Mouse (Mus musculus): ENCODE results near the gene Rrp1. TPM values are rescaled to one million over a fixed set of nuclear protein-coding genes. Genes with fewer than 3 reads are reported as not detected.

The Rrp1 gene
- polyA plus RNA-seq, 1 experiment: 360 TPM

DNA sequence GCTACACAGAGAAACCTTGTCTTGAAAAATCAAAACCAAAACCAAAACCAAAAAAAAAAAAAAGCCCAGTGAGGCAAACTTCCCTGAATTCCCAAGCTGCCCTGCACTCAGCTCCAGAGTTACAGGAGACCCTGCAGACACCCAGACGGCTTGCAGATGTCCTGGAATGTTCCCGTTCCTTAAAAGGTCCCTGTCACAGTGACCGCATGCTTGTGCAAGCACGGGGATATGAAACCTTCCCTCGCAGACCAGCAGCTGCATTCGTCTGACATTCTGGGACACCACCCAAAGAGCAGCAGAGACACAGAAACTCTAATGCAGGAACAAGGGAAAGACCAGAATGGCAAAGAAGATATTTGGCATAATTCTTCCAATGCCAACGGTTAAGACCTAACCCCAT is 27.1 kb upstream of the Rrp1 start:
- TF ChIP-seq CTCF (IDR thresholded peaks at IDR 0.05; ENCODE audit: control insufficient read depth, insufficient read depth, insufficient replicate concordance, low read depth, low read length) (no peak), POLR2A (IDR thresholded peaks at IDR 0.05; ENCODE audit: control insufficient read depth, low read depth, low read length) (no peak)
- Histone ChIP-seq H3K27me3 (ENCODE audit: control insufficient read depth, insufficient read depth, low read length) (no peaks in the 10 kb centered on the region), H3K4me3 (ENCODE audit: control insufficient read depth, low read depth, low read length) (no peak overlapping the region), H3K36me3 (ENCODE audit: control insufficient read depth, insufficient read depth, low read length) (no peaks in the 10 kb centered on the region), H3K27ac (ENCODE audit: control insufficient read depth, insufficient read depth, low read depth, low read length) (no peak overlapping the region), H3K4me1 (ENCODE audit: control insufficient read depth, insufficient read depth, low read length) (0 out of 2 replicates have a peak, but pooled peaks cover 2% of the 10 kb centered on the region)

DNA sequence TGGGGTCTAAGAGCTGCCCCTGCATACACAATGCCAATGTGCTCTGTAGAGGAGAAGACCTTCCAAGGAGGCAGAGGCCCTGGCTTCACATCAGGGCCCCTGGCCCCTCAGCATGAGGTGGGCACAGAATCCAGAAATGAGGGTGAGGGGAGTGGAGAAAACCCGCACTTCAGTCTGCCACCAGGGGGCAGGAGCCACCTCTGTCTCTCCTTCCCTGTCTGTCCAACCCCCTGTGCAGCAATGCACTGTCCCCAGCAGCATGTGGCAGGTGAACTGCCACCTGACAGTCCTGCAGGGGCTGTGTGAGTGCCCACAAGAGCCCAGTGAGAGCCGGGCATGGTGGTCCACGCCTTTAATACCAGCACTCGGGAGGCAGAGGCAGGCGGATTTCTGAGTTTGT is 26.7 kb upstream of the Rrp1 start:
- Histone ChIP-seq H3K4me1 (ENCODE audit: control insufficient read depth, insufficient read depth, low read length) (0 out of 2 replicates have a peak, but pooled peaks cover 2% of the 10 kb centered on the region), H3K4me3 (ENCODE audit: control insufficient read depth, low read depth, low read length) (no peak overlapping the region), H3K36me3 (ENCODE audit: control insufficient read depth, insufficient read depth, low read length) (no peaks in the 10 kb centered on the region), H3K27ac (ENCODE audit: control insufficient read depth, insufficient read depth, low read depth, low read length) (no peak overlapping the region), H3K27me3 (ENCODE audit: control insufficient read depth, insufficient read depth, low read length) (no peaks in the 10 kb centered on the region)
- no peak for TF ChIP-seq POLR2A (IDR thresholded peaks at IDR 0.05; ENCODE audit: control insufficient read depth, low read depth, low read length)
- TF ChIP-seq CTCF (IDR thresholded peaks at IDR 0.05; ENCODE audit: control insufficient read depth, insufficient read depth, insufficient replicate concordance, low read depth, low read length): peak; percentile 37; the same call in 1 of the 2 replicates

DNA sequence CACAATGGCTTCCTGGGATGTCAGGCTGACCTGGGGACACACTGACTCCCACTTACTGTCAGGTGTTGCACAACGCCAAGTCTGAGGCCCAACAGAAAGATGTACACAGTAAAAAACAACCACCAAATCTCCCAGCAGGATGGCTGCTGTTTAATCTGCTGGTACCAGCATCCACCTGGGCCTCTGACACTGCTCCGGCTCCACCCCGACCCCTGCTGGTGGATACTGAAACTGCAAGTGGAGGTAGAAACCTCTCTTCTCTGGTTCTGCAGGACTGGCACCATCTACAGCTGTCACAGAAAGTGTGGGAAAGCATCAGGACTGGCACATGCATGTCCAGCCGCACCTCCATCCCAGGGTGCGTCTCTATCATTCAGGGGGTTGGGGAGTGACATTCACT is 25.3 kb upstream of the Rrp1 start:
- peak; percentile 92 for TF ChIP-seq CTCF (IDR thresholded peaks at IDR 0.05; ENCODE audit: control insufficient read depth, insufficient read depth, insufficient replicate concordance, low read depth, low read length)
- no peak for TF ChIP-seq POLR2A (IDR thresholded peaks at IDR 0.05; ENCODE audit: control insufficient read depth, low read depth, low read length)

DNA sequence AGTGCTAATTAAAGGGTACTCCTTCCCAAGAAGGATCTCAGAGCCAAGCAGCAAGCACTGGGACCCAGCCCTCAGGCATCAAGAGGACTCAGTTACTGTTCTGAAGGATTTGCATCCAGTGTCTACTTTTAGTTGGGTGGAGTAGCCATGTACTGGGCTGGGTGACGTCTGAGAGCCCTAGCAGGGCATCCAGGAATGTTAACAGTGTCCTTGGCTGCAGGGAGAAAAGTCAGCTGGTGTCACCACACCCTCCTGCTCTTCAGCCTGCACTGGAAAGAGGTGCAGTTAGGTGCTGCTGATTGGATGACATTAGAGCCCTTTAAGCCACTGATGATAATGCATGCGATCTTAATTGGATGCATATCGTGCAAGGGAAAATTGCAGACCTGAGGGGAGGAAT is 20.0 kb upstream of the Rrp1 start:
- no peaks in the 10 kb centered on the region for H3K27me3 ChIP-seq (ENCODE audit: control insufficient read depth, insufficient read depth, low read length)
- TF ChIP-seq CTCF (IDR thresholded peaks at IDR 0.05; ENCODE audit: control insufficient read depth, insufficient read depth, insufficient replicate concordance, low read depth, low read length) (no peak), POLR2A (IDR thresholded peaks at IDR 0.05; ENCODE audit: control insufficient read depth, low read depth, low read length) (no peak)

More for the DNA sequence above, 25.3 kb upstream of the Rrp1 start:
- Histone ChIP-seq H3K4me1 (ENCODE audit: control insufficient read depth, insufficient read depth, low read length) (0 out of 2 replicates have a peak, but pooled peaks cover 2% of the 10 kb centered on the region), H3K4me3 (ENCODE audit: control insufficient read depth, low read depth, low read length) (no peak overlapping the region), H3K27ac (ENCODE audit: control insufficient read depth, insufficient read depth, low read depth, low read length) (no peak overlapping the region), H3K27me3 (ENCODE audit: control insufficient read depth, insufficient read depth, low read length) (no peaks in the 10 kb centered on the region), H3K36me3 (ENCODE audit: control insufficient read depth, insufficient read depth, low read length) (no peaks in the 10 kb centered on the region)

DNA sequence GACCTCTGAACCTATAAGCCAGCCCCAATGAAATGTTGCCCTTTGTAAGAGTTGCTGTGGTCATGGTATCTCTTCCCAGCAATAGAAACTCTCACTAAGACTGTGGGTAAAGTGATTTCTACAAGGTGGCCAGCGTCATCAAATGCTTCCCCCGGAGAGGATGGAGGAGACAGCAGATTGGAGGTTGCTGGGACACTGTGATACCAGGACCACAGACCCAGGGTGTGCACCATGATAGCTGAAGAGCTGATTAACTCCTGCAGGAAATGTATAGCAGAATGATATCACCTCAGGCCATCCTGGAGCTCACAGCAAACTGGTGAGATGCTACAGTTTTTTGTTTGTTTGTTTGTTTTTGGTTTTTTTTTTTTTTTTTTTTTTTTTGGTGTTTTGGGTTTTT is 16.9 kb upstream of the Rrp1 start:
- Histone ChIP-seq H3K27me3 (ENCODE audit: control insufficient read depth, insufficient read depth, low read length) (no peaks in the 10 kb centered on the region), H3K36me3 (ENCODE audit: control insufficient read depth, insufficient read depth, low read length) (no peaks in the 10 kb centered on the region), H3K4me3 (ENCODE audit: control insufficient read depth, low read depth, low read length) (no peak overlapping the region), H3K4me1 (ENCODE audit: control insufficient read depth, insufficient read depth, low read length) (peaks cover 15% of the 10 kb centered on the region), H3K27ac (ENCODE audit: control insufficient read depth, insufficient read depth, low read depth, low read length) (no peak overlapping the region)
- no peak for TF ChIP-seq POLR2A (IDR thresholded peaks at IDR 0.05; ENCODE audit: control insufficient read depth, low read depth, low read length)
- TF ChIP-seq CTCF (IDR thresholded peaks at IDR 0.05; ENCODE audit: control insufficient read depth, insufficient read depth, insufficient replicate concordance, low read depth, low read length): no peak

More for the DNA sequence above, 20.0 kb upstream of the Rrp1 start:
- no peak overlapping the region for H3K27ac ChIP-seq (ENCODE audit: control insufficient read depth, insufficient read depth, low read depth, low read length)
- H3K4me3 ChIP-seq (ENCODE audit: control insufficient read depth, low read depth, low read length): no peak overlapping the region
- no peaks in the 10 kb centered on the region for H3K4me1 ChIP-seq (ENCODE audit: control insufficient read depth, insufficient read depth, low read length)
- no peaks in the 10 kb centered on the region for H3K36me3 ChIP-seq (ENCODE audit: control insufficient read depth, insufficient read depth, low read length)

DNA sequence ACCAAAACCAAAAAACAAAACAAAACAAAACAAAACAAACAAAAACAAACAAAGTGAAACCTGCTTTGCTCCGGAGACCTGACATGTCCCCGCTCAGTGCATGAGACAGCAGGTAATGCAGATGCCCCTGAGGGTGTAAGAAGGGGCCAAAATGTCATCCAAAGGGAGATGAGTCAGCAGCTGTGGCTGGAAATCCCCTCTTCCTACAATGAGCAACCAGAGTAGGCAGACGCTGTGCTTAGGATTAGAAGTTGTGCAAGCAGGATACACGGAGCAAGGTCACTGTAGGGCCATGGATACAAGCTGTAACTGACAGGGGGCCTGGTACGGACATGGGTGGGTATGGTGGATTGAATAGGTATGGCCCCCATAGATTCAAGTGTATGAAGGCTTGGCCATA is 16.3 kb upstream of the Rrp1 start:
- Histone ChIP-seq H3K27me3 (ENCODE audit: control insufficient read depth, insufficient read depth, low read length) (no peaks in the 10 kb centered on the region), H3K27ac (ENCODE audit: control insufficient read depth, insufficient read depth, low read depth, low read length) (no peak overlapping the region), H3K4me3 (ENCODE audit: control insufficient read depth, low read depth, low read length) (no peak overlapping the region), H3K4me1 (ENCODE audit: control insufficient read depth, insufficient read depth, low read length) (peaks cover 15% of the 10 kb centered on the region), H3K36me3 (ENCODE audit: control insufficient read depth, insufficient read depth, low read length) (no peaks in the 10 kb centered on the region)
- TF ChIP-seq CTCF (IDR thresholded peaks at IDR 0.05; ENCODE audit: control insufficient read depth, insufficient read depth, insufficient replicate concordance, low read depth, low read length) (no peak), POLR2A (IDR thresholded peaks at IDR 0.05; ENCODE audit: control insufficient read depth, low read depth, low read length) (no peak)

DNA sequence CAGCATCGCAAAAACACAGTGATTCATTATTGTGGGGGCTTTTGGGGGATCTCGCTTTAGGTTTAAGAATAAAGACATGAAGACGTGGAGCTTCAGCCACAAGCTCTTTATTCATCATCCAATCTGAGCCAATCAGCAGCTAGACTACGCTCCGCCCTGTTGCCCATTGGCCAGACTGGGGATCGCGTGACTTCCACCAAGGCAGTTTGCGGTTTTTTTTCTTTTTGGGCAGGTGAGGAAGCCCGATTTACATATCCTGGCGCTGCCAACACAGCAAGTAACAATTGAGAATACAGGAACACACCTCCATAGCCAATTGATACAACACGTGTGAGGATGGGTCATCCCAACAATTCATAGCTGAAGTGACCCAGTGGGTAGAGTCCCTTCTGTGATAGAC is 15.2 kb upstream of the Rrp1 start:
- peaks cover 15% of the 10 kb centered on the region for H3K4me1 ChIP-seq (ENCODE audit: control insufficient read depth, insufficient read depth, low read length)
- H3K27me3 ChIP-seq (ENCODE audit: control insufficient read depth, insufficient read depth, low read length): no peaks in the 10 kb centered on the region
- 0 out of 2 replicates have a peak overlapping the region, but pooled peaks have one; percentile 2 for H3K4me3 ChIP-seq (ENCODE audit: control insufficient read depth, low read depth, low read length)
- no peaks in the 10 kb centered on the region for H3K36me3 ChIP-seq (ENCODE audit: control insufficient read depth, insufficient read depth, low read length)
- no peak for TF ChIP-seq POLR2A (IDR thresholded peaks at IDR 0.05; ENCODE audit: control insufficient read depth, low read depth, low read length)
- TF ChIP-seq CTCF (IDR thresholded peaks at IDR 0.05; ENCODE audit: control insufficient read depth, insufficient read depth, insufficient replicate concordance, low read depth, low read length): no peak
- no peak overlapping the region for H3K27ac ChIP-seq (ENCODE audit: control insufficient read depth, insufficient read depth, low read depth, low read length)

Data from testis, adult 2 months (tissue).